Mouse (Mus musculus): ENCODE data around the gene Gm7903.
"Not testable (repeated sequence)": the region's sequence is repeated elsewhere in the genome, so short reads cannot be mapped to it uniquely, and the experiment has no call there.

Gm7903 gene

GRCm38 (mm10) chrX:135433535-135433934 is at the start of gene Gm7903:
Gene Gm7903 (plus strand): TSS chrX:135433835.
- DNase-seq, result not testable (repeated sequence)

GRCm38 (mm10) chrX:135403578-135403977 is 30.1 kb upstream of the Gm7903 start:
- DNase-seq, result not testable (repeated sequence)

GRCm38 (mm10) chrX:135421203-135421602 is 12.4 kb upstream of the Gm7903 start:
- DNase-seq, result not testable (repeated sequence)

- not testable (repeated sequence) for DNase-seq
Measured at GRCm38 (mm10) chrX:135421824-135422223, 11.8 kb upstream of the Gm7903 start.

- DNase-seq, result not testable (repeated sequence)
Measured at GRCm38 (mm10) chrX:135422473-135422872, 11.2 kb upstream of the Gm7903 start.

GRCm38 (mm10) chrX:135464160-135464559 is 30.5 kb downstream of the Gm7903 start:
- not testable (repeated sequence) for DNase-seq

GRCm38 (mm10) chrX:135481902-135482301 is 48.3 kb downstream of the Gm7903 start:
- not testable (repeated sequence) for DNase-seq

- DNase-seq, result not testable (repeated sequence)
Measured at GRCm38 (mm10) chrX:135483183-135483582, 49.5 kb downstream of the Gm7903 start.

All from lung, postnatal 10 days (tissue).